Mouse (Mus musculus): ENCODE results near the gene Bdh2. TPM values are rescaled to one million over a fixed set of nuclear protein-coding genes. Genes with fewer than 3 reads are reported as not detected.

Bdh2 gene
- total and polyA plus RNA-seq, 2 experiments from 2014 or later, result 2.0 to 6.4 TPM

DNA sequence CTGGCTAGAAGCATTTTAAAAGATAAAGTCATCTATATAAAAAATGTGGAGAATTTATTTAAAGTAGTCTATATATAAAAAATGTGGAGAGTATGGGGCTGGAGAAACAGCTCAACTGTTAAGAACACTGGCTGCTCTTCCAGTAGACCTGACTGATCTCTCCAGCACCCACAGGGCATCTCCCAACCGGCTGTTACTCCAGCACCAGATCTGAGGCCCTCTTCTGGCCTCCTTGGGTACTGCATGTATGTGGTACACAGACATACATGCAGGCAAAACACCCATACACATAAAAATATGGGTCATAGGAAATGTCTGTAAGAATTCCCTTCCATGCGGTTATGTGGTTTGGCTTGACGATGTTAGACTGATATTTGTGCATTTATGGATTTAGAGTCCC, 47.5 kb downstream of the Bdh2 start:
- ATAC-seq (ENCODE audit: low FRiP score) (no peak), DNase-seq (ENCODE audit: low spot score) (peak; percentile 20)
- H3K9ac ChIP-seq (replicated peaks; ENCODE audit: low read length, poor library complexity, severe bottlenecking), result no peak overlapping the region
- WGBS, result 50% methylated on average over 3 of the region's 3 CpGs
- H3K27me3 ChIP-seq (ENCODE audit: insufficient read depth, low read length), result no peaks in the 10 kb centered on the region
- H3K4me2 ChIP-seq (ENCODE audit: low read depth, low read length, poor library complexity, severe bottlenecking), result no peak overlapping the region
- H3K9me3 ChIP-seq (ENCODE audit: low read length), result no peaks in the 10 kb centered on the region
- no peaks in the 10 kb centered on the region for H3K36me3 ChIP-seq (ENCODE audit: insufficient read depth, low read length)
- TF ChIP-seq CTCF (IDR thresholded peaks at IDR 0.05), result peak; percentile 62
- no peak overlapping the region for H3K27ac ChIP-seq (ENCODE audit: low read depth, low read length)
- no peaks in the 10 kb centered on the region for H3K4me1 ChIP-seq (ENCODE audit: insufficient read depth, low read length)
- H3K4me3 ChIP-seq (ENCODE audit: low read depth, low read length), result no peak overlapping the region

DNA sequence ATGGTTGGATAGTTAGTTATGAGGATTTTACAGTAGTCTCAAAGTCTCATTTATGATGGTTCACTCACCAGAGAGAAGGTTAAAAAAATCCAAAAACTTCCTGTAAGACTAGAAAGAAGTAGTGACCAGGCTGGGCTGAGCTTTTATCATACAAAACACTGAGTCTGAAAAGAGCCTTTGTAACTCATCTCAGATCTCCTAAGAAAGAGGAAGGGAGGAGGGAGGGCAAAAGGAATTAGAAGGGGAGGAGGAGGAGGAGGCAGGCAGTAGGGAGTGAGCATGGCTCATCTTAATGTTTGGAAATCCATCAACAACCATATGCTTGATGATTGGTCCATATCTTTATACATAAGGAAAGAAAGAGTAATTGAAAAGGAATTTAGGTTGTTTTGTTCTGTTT, 51.7 kb downstream of the Bdh2 start:
- Histone ChIP-seq H3K4me2 (ENCODE audit: low read depth, low read length, poor library complexity, severe bottlenecking) (no peak overlapping the region), H3K9ac (replicated peaks; ENCODE audit: low read length, poor library complexity, severe bottlenecking) (no peak overlapping the region), H3K9me3 (ENCODE audit: low read length) (no peaks in the 10 kb centered on the region), H3K27me3 (ENCODE audit: insufficient read depth, low read length) (no peaks in the 10 kb centered on the region), H3K27ac (ENCODE audit: low read depth, low read length) (no peak overlapping the region), H3K4me3 (ENCODE audit: low read depth, low read length) (no peak overlapping the region), H3K36me3 (ENCODE audit: insufficient read depth, low read length) (no peaks in the 10 kb centered on the region), H3K4me1 (ENCODE audit: insufficient read depth, low read length) (no peaks in the 10 kb centered on the region)
- DNase-seq (ENCODE audit: low spot score) (no peak), ATAC-seq (ENCODE audit: low FRiP score) (no peak)
- no peak for TF ChIP-seq CTCF (IDR thresholded peaks at IDR 0.05)

DNA sequence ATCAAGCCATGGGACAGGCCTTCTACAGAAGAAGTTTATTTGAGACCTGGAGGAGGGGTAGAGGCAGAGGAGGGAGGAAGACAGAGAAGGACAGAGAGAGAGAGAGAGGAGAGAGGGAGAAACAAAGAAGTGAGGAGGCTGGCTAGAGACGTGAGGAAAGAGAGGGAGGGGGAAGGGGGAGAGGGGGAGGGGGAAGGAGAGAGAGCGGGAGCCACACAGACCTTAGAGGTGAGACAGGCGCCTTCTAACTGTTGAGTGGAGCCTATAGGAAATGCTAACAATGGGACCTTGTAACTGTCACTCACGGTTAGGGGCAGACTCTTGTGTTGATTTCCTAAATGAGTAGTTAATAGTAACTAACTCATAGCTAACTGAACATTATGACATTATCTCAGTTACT, 52.7 kb downstream of the Bdh2 start:
- Histone ChIP-seq H3K4me3 (ENCODE audit: low read depth, low read length) (no peak overlapping the region), H3K36me3 (ENCODE audit: insufficient read depth, low read length) (no peaks in the 10 kb centered on the region), H3K27ac (ENCODE audit: low read depth, low read length) (no peak overlapping the region), H3K27me3 (ENCODE audit: insufficient read depth, low read length) (no peaks in the 10 kb centered on the region), H3K4me1 (ENCODE audit: insufficient read depth, low read length) (no peaks in the 10 kb centered on the region), H3K9me3 (ENCODE audit: low read length) (no peaks in the 10 kb centered on the region), H3K4me2 (ENCODE audit: low read depth, low read length, poor library complexity, severe bottlenecking) (no peak overlapping the region), H3K9ac (replicated peaks; ENCODE audit: low read length, poor library complexity, severe bottlenecking) (no peak overlapping the region)
- ATAC-seq (ENCODE audit: low FRiP score), result no peak
- no peak for TF ChIP-seq CTCF (IDR thresholded peaks at IDR 0.05)
- 44% methylated on average over 4 of the region's 4 CpGs for WGBS
- no peak for DNase-seq (ENCODE audit: low spot score)

DNA sequence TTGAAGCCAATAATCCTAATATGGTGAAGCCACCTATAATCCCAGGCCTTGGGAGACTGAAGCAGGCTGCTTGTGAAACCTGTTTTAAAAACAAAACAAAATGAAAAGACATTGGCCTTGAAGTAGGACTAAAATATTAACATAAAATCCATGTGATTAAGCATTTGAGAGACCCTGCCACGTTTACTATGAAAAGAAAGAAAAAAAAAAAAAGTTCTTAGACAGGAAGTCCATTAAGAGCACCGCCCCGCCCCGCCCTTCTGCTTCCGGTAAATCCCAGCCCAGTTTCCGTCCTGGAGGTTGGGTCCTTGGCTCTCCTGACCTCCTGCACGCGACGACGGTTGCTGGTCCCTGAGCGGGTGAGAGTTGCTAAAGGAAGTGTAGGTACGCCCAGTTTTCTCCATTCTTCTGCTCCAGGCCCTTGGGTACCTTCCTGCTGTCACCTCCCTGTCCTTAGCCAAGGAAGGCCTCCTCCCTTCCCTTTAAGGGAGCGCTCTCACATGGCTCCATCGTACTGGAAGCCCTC, 66.8 kb downstream of the Bdh2 start, which contains the start of gene Slc9b1:
Slc9b1 (plus strand) TSS at position 291 of the 526 bp plus-strand sequence.
- Histone ChIP-seq H3K36me3 (ENCODE audit: insufficient read depth, low read length) (no peaks in the 10 kb centered on the region), H3K9me3 (ENCODE audit: low read length) (no peaks in the 10 kb centered on the region), H3K4me3 (ENCODE audit: low read depth, low read length) (no peak within 1 kb of the TSS), H3K9ac (replicated peaks; ENCODE audit: low read length, poor library complexity, severe bottlenecking) (no peak within 1 kb of the TSS), H3K27ac (ENCODE audit: low read depth, low read length) (no peak within 1 kb of the TSS), H3K4me1 (ENCODE audit: insufficient read depth, low read length) (no peaks in the 10 kb centered on the region), H3K4me2 (ENCODE audit: low read depth, low read length, poor library complexity, severe bottlenecking) (no peak within 1 kb of the TSS), H3K27me3 (ENCODE audit: insufficient read depth, low read length) (no peaks in the 10 kb centered on the region)
- TF ChIP-seq CTCF (IDR thresholded peaks at IDR 0.05), result no peak
- ATAC-seq (ENCODE audit: low FRiP score), result no peak
- 80% methylated on average over 14 of the region's 14 CpGs for WGBS
- DNase-seq (ENCODE audit: low spot score), result no peak

DNA sequence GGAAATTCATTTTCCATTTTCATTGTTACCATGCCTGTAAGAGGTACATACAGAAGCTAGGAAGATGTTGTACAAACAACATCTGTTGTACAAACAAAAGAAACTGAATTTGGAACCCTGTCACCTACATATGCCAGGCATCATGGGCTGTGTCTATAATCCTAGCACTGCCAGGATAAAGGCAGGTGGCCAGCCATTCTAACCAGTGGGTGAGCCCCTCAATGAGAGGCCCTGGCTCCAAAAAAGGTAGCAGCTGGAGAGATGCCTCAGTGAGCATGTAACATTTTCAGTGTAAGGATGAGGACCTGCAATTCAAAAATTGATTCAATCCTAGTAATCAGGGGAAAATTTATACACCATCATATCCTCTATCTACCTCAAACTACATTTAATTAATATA, 68.0 kb downstream of the Bdh2 start:
- no peaks in the 10 kb centered on the region for H3K4me1 ChIP-seq (ENCODE audit: insufficient read depth, low read length)
- TF ChIP-seq CTCF (IDR thresholded peaks at IDR 0.05), result no peak
- no peaks in the 10 kb centered on the region for H3K27me3 ChIP-seq (ENCODE audit: insufficient read depth, low read length)
- no peak overlapping the region for H3K4me3 ChIP-seq (ENCODE audit: low read depth, low read length)
- H3K36me3 ChIP-seq (ENCODE audit: insufficient read depth, low read length), result no peaks in the 10 kb centered on the region
- peak; percentile 10 for DNase-seq (ENCODE audit: low spot score)
- ATAC-seq (ENCODE audit: low FRiP score), result no peak
- H3K27ac ChIP-seq (ENCODE audit: low read depth, low read length), result no peak overlapping the region
- no peak overlapping the region for H3K4me2 ChIP-seq (ENCODE audit: low read depth, low read length, poor library complexity, severe bottlenecking)
- H3K9me3 ChIP-seq (ENCODE audit: low read length), result no peaks in the 10 kb centered on the region
- no peak overlapping the region for H3K9ac ChIP-seq (replicated peaks; ENCODE audit: low read length, poor library complexity, severe bottlenecking)

DNA sequence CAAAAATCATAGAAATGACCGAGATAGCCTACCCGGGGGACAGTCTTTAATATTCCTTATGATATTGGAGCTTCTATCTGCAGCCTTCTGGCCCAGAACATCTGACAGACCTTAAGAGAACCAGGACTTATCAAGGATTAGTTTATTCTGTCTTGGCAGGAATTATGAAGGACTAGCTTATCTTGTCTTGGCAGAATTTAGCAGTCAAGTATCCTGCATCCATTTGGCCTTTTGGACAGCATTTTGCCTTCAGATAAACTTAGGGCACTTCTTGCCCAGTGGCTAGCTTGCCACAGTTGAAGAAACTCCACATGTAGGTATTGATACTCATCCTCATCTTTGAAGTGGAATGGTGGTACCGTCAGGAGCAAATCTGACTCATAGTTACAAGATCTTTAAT, 70.8 kb downstream of the Bdh2 start:
- DNase-seq (ENCODE audit: low spot score) (no peak), ATAC-seq (ENCODE audit: low FRiP score) (no peak)
- H3K27me3 ChIP-seq (ENCODE audit: insufficient read depth, low read length), result no peaks in the 10 kb centered on the region
- no peaks in the 10 kb centered on the region for H3K36me3 ChIP-seq (ENCODE audit: insufficient read depth, low read length)
- TF ChIP-seq CTCF (IDR thresholded peaks at IDR 0.05), result no peak
- H3K4me2 ChIP-seq (ENCODE audit: low read depth, low read length, poor library complexity, severe bottlenecking), result no peak overlapping the region
- no peaks in the 10 kb centered on the region for H3K4me1 ChIP-seq (ENCODE audit: insufficient read depth, low read length)
- no peak overlapping the region for H3K9ac ChIP-seq (replicated peaks; ENCODE audit: low read length, poor library complexity, severe bottlenecking)
- no peak overlapping the region for H3K4me3 ChIP-seq (ENCODE audit: low read depth, low read length)
- WGBS, result 90% methylated on average over 3 of the region's 3 CpGs
- no peak overlapping the region for H3K27ac ChIP-seq (ENCODE audit: low read depth, low read length)
- no peaks in the 10 kb centered on the region for H3K9me3 ChIP-seq (ENCODE audit: low read length)

Other genes starting within 250 kb of the Bdh2 start
- gene Cenpe, start 68.7 kb upstream of the Bdh2 start, total RNA-seq (2014; rRNA removed), result 1.6 and 1.7 TPM in 2 replicates
- 1.5 TPM in 2 replicates for gene Cenpe, start 68.7 kb upstream of the Bdh2 start, polyA plus RNA-seq (2015; fragmentation: Nextera tagmentation; extraction: Ambion mirVana)
- gene Slc9b2, start 26.5 kb downstream of the Bdh2 start, total RNA-seq (2014; rRNA removed), result 1.8 and 2.1 TPM in 2 replicates
- gene Slc9b2, start 26.5 kb downstream of the Bdh2 start, polyA plus RNA-seq (2015; fragmentation: Nextera tagmentation; extraction: Ambion mirVana), result 2.6 and 2.8 TPM in 2 replicates
- not detected in 2 replicates for gene Slc9b1, start 66.8 kb downstream of the Bdh2 start, total RNA-seq (2014; rRNA removed)
- gene Slc9b1, start 66.8 kb downstream of the Bdh2 start, polyA plus RNA-seq (2015; fragmentation: Nextera tagmentation; extraction: Ambion mirVana), result not detected in 2 replicates
- 26.8 and 31.7 TPM in 2 replicates for gene Cisd2, start 142.7 kb downstream of the Bdh2 start, total RNA-seq (2014; rRNA removed)
- gene Cisd2, start 142.7 kb downstream of the Bdh2 start, polyA plus RNA-seq (2015; fragmentation: Nextera tagmentation; extraction: Ambion mirVana), result 40.0 and 43.7 TPM in 2 replicates
- 750 and 756 TPM in 2 replicates for gene Ube2d3, start 156.9 kb downstream of the Bdh2 start, total RNA-seq (2014; rRNA removed)
- 309 and 319 TPM in 2 replicates for gene Ube2d3, start 156.9 kb downstream of the Bdh2 start, polyA plus RNA-seq (2015; fragmentation: Nextera tagmentation; extraction: Ambion mirVana)
- gene Manba, start 204.4 kb downstream of the Bdh2 start, total RNA-seq (2014; rRNA removed), result 11.0 and 14.0 TPM in 2 replicates
- gene Manba, start 204.4 kb downstream of the Bdh2 start, polyA plus RNA-seq (2015; fragmentation: Nextera tagmentation; extraction: Ambion mirVana), result 7.2 and 8.0 TPM in 2 replicates